In genomic region chr3:88456746-88457532, GRCm38 (mm10) we compare ENCODE assay signal across 10 mouse cellular contexts. TPM values are rescaled to one million over a fixed set of nuclear protein-coding genes. Genes with fewer than 3 reads are reported as not detected.
DNase-seq lines count a peak whose midpoint lies in the region; ATAC-seq and TF ChIP-seq lines count a peak whose summit lies in the region.
"Had no signal": no experiment of that assay in that cellular context is flagged by ENCODE, and none has a peak within 500 bp of the region (broad histone marks: within the 10 kb centered on the region; RNA-seq: fewer than 3 reads in every experiment).

No protein-coding gene starts in this region.

- no peak overlapping the region for H3K4me3 ChIP-seq in kidney, embryonic 16.5 days (ENCODE audit: low read length)
- H3K4me3 ChIP-seq in forebrain, embryonic 12.5 days (replicated peaks): no peak overlapping the region
- H3K4me3 ChIP-seq in liver, embryonic 12.5 days: no peak overlapping the region
- H3K4me3 ChIP-seq in small intestine, adult 2 months (ENCODE audit: low read depth, low read length): no peak overlapping the region

- H3K27me3 ChIP-seq in kidney, embryonic 16.5 days (ENCODE audit: insufficient read depth, low read length): 0 out of 2 replicates have a peak, but pooled peaks cover 16% of the 10 kb centered on the region
- peaks cover 19% of the 10 kb centered on the region; the same call in 1 of the 2 replicates for H3K27me3 ChIP-seq in forebrain, embryonic 12.5 days
- peaks cover 94% of the 10 kb centered on the region for H3K27me3 ChIP-seq in liver, embryonic 12.5 days (replicated peaks)
- no peaks in the 10 kb centered on the region for H3K27me3 ChIP-seq in small intestine, adult 2 months (ENCODE audit: control insufficient read depth, insufficient read depth, low read length)

- no peaks in the 10 kb centered on the region for H3K9me3 ChIP-seq in kidney, embryonic 16.5 days (ENCODE audit: low read length)
- H3K9me3 ChIP-seq in forebrain, embryonic 12.5 days: no peaks in the 10 kb centered on the region
- H3K9me3 ChIP-seq in liver, embryonic 12.5 days (replicated peaks): no peaks in the 10 kb centered on the region
- H3K9me3 ChIP-seq: G1E had no signal

- no peak for TF ChIP-seq CTCF in small intestine, adult 2 months (IDR thresholded peaks at IDR 0.05; ENCODE audit: extremely low read depth, insufficient read length, insufficient replicate concordance, low read depth, low read length)

- no peak overlapping the region for H3K4me2 ChIP-seq in kidney, embryonic 16.5 days (replicated peaks; ENCODE audit: low read depth, low read length)
- peak overlapping the region; percentile 55 for H3K4me2 ChIP-seq in forebrain, embryonic 12.5 days
- H3K4me2 ChIP-seq in liver, embryonic 12.5 days: no peak overlapping the region

- no peak for DNase-seq in kidney, adult 9 months
- no peak for DNase-seq in heart, adult 18-20 months
- DNase-seq in spleen, postnatal 36 days (ENCODE audit: low spot score in 2 of 2): no peak

- 0 out of 2 replicates have a peak overlapping the region, but pooled peaks have one; percentile 14 for H3K9ac ChIP-seq in kidney, embryonic 16.5 days (replicated peaks; ENCODE audit: low read length)
- H3K9ac ChIP-seq in forebrain, embryonic 12.5 days: no peak overlapping the region
- no peak overlapping the region for H3K9ac ChIP-seq in liver, embryonic 12.5 days

- H3K36me3 ChIP-seq in kidney, embryonic 16.5 days (ENCODE audit: insufficient read depth, low read length): no peaks in the 10 kb centered on the region
- H3K36me3 ChIP-seq in forebrain, embryonic 12.5 days (replicated peaks): 0 out of 2 replicates have a peak, but pooled peaks cover 6% of the 10 kb centered on the region
- no peaks in the 10 kb centered on the region for H3K36me3 ChIP-seq in liver, embryonic 12.5 days
- H3K36me3 ChIP-seq in small intestine, adult 2 months (ENCODE audit: control insufficient read depth, insufficient read depth, low read length): peaks cover 20% of the 10 kb centered on the region
- H3K36me3 ChIP-seq: G1E had no signal

- ATAC-seq in kidney, embryonic 16.5 days (ENCODE audit: low FRiP score, low TSS enrichment): no peak
- no peak for ATAC-seq in forebrain, embryonic 12.5 days (ENCODE audit: low FRiP score)
- ATAC-seq in liver, embryonic 12.5 days: no peak
- ATAC-seq in erythroid progenitor cell, adult 5-6 weeks (replicated peaks; ENCODE audit: low FRiP score, poor library complexity, severe bottlenecking): no peak

- no peak for TF ChIP-seq POLR2A in small intestine, adult 2 months (IDR thresholded peaks at IDR 0.05; ENCODE audit: low read depth, low read length)

- H3K27ac ChIP-seq in kidney, embryonic 16.5 days (ENCODE audit: low read length): peak overlapping the region; percentile 71
- H3K27ac ChIP-seq in forebrain, embryonic 12.5 days: no peak overlapping the region
- peak overlapping the region; percentile 3; the same call in 1 of the 2 replicates for H3K27ac ChIP-seq in liver, embryonic 12.5 days
- H3K27ac ChIP-seq in small intestine, adult 2 months (ENCODE audit: insufficient read depth, low read depth, low read length): peak overlapping the region; percentile 98
- H3K27ac ChIP-seq: liver, embryonic 14.5 days had no signal

- WGBS in kidney, embryonic 16.5 days: 62% methylated on average over 7 of the region's 7 CpGs
- 76% methylated on average over 7 of the region's 7 CpGs for WGBS in forebrain, embryonic 12.5 days
- WGBS in liver, embryonic 12.5 days (ENCODE audit: insufficient replicate concordance): 51% methylated on average over 7 of the region's 7 CpGs
- WGBS in small intestine, adult 2 months: 63% methylated on average over 7 of the region's 7 CpGs

- peaks cover 35% of the 10 kb centered on the region for H3K4me1 ChIP-seq in kidney, embryonic 16.5 days (ENCODE audit: insufficient read depth, low read length)
- H3K4me1 ChIP-seq in forebrain, embryonic 12.5 days: peaks cover 36% of the 10 kb centered on the region
- H3K4me1 ChIP-seq in liver, embryonic 12.5 days: peaks cover 36% of the 10 kb centered on the region
- H3K4me1 ChIP-seq in small intestine, adult 2 months (ENCODE audit: control insufficient read depth, insufficient read depth, insufficient read length, low read length): peaks cover 29% of the 10 kb centered on the region

RNA-seq across cellular contexts. Expression of gene Sema4a, which starts 4.0 kb away (rescaled TPM):
- polyA plus RNA-seq in kidney, embryonic 16.5 days (2015; fragmentation: Nextera tagmentation; extraction: Ambion mirVana): 19.6 and 25.3 TPM in 2 replicates
- 15.3 and 16.0 TPM in 2 replicates for polyA plus RNA-seq in forebrain, embryonic 12.5 days (2016; fragmentation: Nextera tagmentation; extraction: Ambion mirVana)
- polyA plus RNA-seq in liver, embryonic 12.5 days (2016; fragmentation: Nextera tagmentation; extraction: Ambion mirVana): 14.4 and 17.6 TPM in 2 replicates
- polyA plus RNA-seq in small intestine, adult 2 months (2012; rRNA removed): 137 and 321 TPM in 2 replicates
- total RNA-seq in erythroid progenitor cell, adult 5-6 weeks (2015; ENCODE audit: low replicate concordance): 11.9 and 14.7 TPM in 2 replicates
- total RNA-seq in erythroid progenitor cell, adult 5-6 weeks (2017; ENCODE audit: low replicate concordance): 4.5 and 15.1 TPM in 2 replicates
- 1 to 10 TPM; 4.4 to 5.9 TPM for total RNA-seq in heart, adult 18-20 months (2021)

RNA-seq across cellular contexts. Expression of gene Slc25a44, which starts 32.0 kb away (rescaled TPM):
- polyA plus RNA-seq in kidney, embryonic 16.5 days (2015; fragmentation: Nextera tagmentation; extraction: Ambion mirVana): 21.7 and 22.2 TPM in 2 replicates
- 22.7 and 24.9 TPM in 2 replicates for polyA plus RNA-seq in forebrain, embryonic 12.5 days (2016; fragmentation: Nextera tagmentation; extraction: Ambion mirVana)
- 14.0 and 14.9 TPM in 2 replicates for polyA plus RNA-seq in liver, embryonic 12.5 days (2016; fragmentation: Nextera tagmentation; extraction: Ambion mirVana)
- polyA plus RNA-seq in small intestine, adult 2 months (2012; rRNA removed): 19.7 and 44.8 TPM in 2 replicates
- 34.0 and 35.3 TPM in 2 replicates for total RNA-seq in erythroid progenitor cell, adult 5-6 weeks (2015; ENCODE audit: low replicate concordance)
- total RNA-seq in erythroid progenitor cell, adult 5-6 weeks (2017; ENCODE audit: low replicate concordance): 34.8 and 40.5 TPM in 2 replicates
- total RNA-seq in heart, adult 18-20 months (2021): 10 to 100 TPM; 12.3 to 14.2 TPM

RNA-seq across cellular contexts. Expression of gene Pmf1, which starts 46.8 kb away (rescaled TPM):
- polyA plus RNA-seq in kidney, embryonic 16.5 days (2015; fragmentation: Nextera tagmentation; extraction: Ambion mirVana): 144 and 152 TPM in 2 replicates
- 119 and 120 TPM in 2 replicates for polyA plus RNA-seq in forebrain, embryonic 12.5 days (2016; fragmentation: Nextera tagmentation; extraction: Ambion mirVana)
- 104 and 115 TPM in 2 replicates for polyA plus RNA-seq in liver, embryonic 12.5 days (2016; fragmentation: Nextera tagmentation; extraction: Ambion mirVana)
- 52.3 and 108 TPM in 2 replicates for polyA plus RNA-seq in small intestine, adult 2 months (2012; rRNA removed)
- 182 and 196 TPM in 2 replicates for total RNA-seq in erythroid progenitor cell, adult 5-6 weeks (2015; ENCODE audit: low replicate concordance)
- total RNA-seq in erythroid progenitor cell, adult 5-6 weeks (2017; ENCODE audit: low replicate concordance): 100 and 121 TPM in 2 replicates
- total RNA-seq in heart, adult 18-20 months (2021): 10 to 100 TPM; 16.8 to 18.3 TPM

RNA-seq across cellular contexts. Expression of gene Lmna, which starts 52.8 kb away (rescaled TPM):
- 89.9 and 100 TPM in 2 replicates for polyA plus RNA-seq in kidney, embryonic 16.5 days (2015; fragmentation: Nextera tagmentation; extraction: Ambion mirVana)
- 23.2 and 25.8 TPM in 2 replicates for polyA plus RNA-seq in forebrain, embryonic 12.5 days (2016; fragmentation: Nextera tagmentation; extraction: Ambion mirVana)
- 189 TPM in 2 replicates for polyA plus RNA-seq in liver, embryonic 12.5 days (2016; fragmentation: Nextera tagmentation; extraction: Ambion mirVana)
- polyA plus RNA-seq in small intestine, adult 2 months (2012; rRNA removed): 209 and 353 TPM in 2 replicates
- total RNA-seq in erythroid progenitor cell, adult 5-6 weeks (2015; ENCODE audit: low replicate concordance): 31.7 and 48.2 TPM in 2 replicates
- 182 and 260 TPM in 2 replicates for total RNA-seq in erythroid progenitor cell, adult 5-6 weeks (2017; ENCODE audit: low replicate concordance)
- total RNA-seq in heart, adult 18-20 months (2021): 100 to 1,000 TPM; 113 to 129 TPM
